Mouse (Mus musculus) WW6 (cell line): ENCODE results near the gene Gm49405.

Experiments used
- DNase-seq: peaks from one replicate; pipeline ENCODE4 v3.0.0-alpha.2; 2013; ENCODE audit warnings: low read depth, low spot score

Gm49405 gene

DNA sequence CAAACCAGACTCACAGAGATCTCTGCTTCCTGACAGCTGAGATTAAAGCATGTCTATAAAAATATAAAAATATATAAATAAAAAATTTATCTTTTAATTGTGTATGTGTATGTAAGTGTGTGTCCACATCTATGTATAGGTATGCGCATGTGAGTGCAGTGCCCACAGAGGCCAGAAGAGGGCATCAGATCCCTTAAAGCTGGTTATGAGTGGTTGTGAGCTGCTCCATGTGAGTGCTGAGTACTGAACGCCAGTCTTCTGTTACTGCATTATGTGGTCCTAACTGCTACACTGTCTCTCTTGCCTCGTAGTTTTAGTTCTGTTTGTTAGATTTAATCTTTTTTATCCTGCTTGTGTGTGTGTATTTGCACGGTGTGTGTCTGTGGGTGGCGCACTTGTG lies 50.6 kb downstream of the Gm49405 start:
- DNase-seq, result no peak

- no peak for DNase-seq
Observed at GRCm38 (mm10) chr19:4051741-4052515, 51.5 kb downstream of the Gm49405 start.

- DNase-seq, result no peak
Observed at GRCm38 (mm10) chr19:4052516-4053030, 52.1 kb downstream of the Gm49405 start.

DNA sequence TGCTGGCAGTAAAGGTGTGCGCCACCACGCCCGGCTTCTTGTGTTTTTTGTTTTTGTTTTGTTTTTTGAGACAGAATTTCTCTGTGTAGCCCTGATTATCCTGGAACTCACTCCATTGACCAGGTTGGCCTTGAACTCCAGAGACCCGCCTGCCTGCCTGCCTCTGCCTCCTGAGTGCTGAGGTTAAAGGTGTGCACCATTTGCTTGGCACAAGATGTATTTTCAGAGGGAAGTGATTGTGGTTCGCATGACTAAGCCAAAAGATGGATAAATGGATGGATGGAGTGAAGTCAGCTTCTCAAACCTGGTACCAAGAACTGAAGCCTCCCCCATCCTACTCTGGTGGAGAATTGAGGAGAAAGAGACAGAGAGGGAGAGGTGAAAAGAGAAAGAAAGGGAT lies 54.2 kb downstream of the Gm49405 start:
- DNase-seq, result no peak
